Mouse (Mus musculus) left cerebral cortex, adult 2 months (tissue): Measurements from ENCODE around the gene Coil. TPM values are rescaled to one million over a fixed set of nuclear protein-coding genes. Genes with fewer than 3 reads are reported as not detected.

Experiments
- DNase-seq, 2 experiments: peaks; one replicate each; pipeline ENCODE4 v3.0.0; 2021 to 2022; ENCODE audit warnings: low spot score in 2 of 2, mixed read lengths in 1 of 2; ENCODE audit errors: extremely low spot score in 1 of 2
- H3K27ac ChIP-seq: fragments of 200-600 bp; 2 replicates; pipeline ENCODE4 v1.8.1; 2022
- H3K4me3 ChIP-seq: fragments of 200-600 bp; 2 replicates; pipeline ENCODE4 v1.8.1; 2022
- CTCF ChIP-seq: fragments of 200-600 bp; IDR thresholded peaks from 2 replicates; pipeline ENCODE4 v1.8.1; 2022; ENCODE audit warnings: antibody characterized with exemption, mild to moderate bottlenecking, moderate library complexity
- intact Hi-C: fragments of 180-260 bp; cut with DNase I; formaldehyde crosslinking; loops from one replicate; pipeline ENCODE4 v1.15.1; 2025
- total RNA-seq, 2 experiments: library from RNA; stranded (reverse); gene quantifications; 2 replicates each; pipeline ENCODE4 v1.2.3; 2021

Coil gene
- total RNA-seq, 2 experiments from 2014 or later, result 19.4 to 19.5 TPM

DNA sequence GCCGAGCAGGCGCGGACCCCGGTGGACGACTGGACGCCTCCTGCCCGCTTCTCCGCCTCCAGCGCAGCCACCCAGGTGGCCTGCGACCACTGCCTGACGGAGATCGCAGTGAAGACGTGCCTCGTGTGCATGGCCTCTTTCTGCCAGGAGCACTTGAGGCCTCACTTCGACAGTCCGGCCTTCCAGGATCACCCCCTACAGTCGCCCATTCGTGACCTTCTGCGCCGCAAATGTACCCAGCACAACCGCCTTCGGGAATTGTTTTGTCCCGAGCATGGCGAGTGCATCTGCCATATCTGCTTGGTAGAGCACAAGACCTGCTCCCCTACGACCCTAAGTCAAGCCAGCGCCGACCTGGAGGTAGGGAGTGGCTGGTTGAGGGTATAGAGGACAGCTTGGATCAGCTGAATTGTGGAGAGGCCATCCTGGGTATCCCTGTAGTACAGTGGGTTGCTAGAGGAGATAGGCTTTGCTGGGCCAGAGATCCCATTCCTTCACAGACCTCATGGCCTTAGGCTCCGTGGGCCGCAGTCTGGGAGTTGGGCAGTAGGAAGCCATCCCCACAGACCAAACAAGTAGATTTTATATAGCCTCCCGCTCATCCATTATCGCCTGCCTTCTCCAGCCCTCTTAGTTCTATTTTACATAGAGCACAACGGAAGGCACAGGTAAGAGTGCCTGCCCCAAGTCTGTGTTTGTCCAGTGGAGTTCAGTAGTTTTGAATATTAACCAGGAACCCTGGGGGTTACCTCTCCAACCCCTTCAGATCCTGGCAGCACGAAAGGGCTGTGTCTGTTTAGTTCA lies 29.9 kb downstream of the Coil start:
- TF ChIP-seq CTCF, result no peak
- peak overlapping the region; percentile 49 for H3K4me3 ChIP-seq
- intact Hi-C loops, result no loop called here
- no peak for DNase-seq
- H3K27ac ChIP-seq, result peak overlapping the region; percentile 49

DNA sequence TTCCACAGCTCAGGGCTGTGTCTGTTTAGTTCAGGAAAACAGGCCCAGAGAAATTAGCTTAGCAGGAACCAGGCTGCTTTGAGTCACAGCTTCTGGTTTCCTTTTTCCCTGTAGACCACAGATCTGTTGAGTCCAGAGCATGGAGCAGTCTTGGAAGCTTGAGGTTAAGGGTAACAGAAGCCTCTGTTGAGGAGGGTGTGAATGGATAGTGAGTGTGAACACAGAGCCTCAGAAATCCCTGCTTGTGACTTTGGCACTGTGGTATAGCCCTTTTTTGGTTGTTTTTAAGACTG lies 30.4 kb downstream of the Coil start:
- peak overlapping the region; percentile 49; the same call in 1 of the 2 replicates for H3K4me3 ChIP-seq
- intact Hi-C loops, result no loop called here
- no peak for TF ChIP-seq CTCF

GRCm38 (mm10) chr11:89001569-89001968 lies 31.5 kb downstream of the Coil start:
- TF ChIP-seq CTCF, result no peak
- intact Hi-C loops, result no loop called here
- no peak for DNase-seq
- H3K27ac ChIP-seq, result no peak overlapping the region
- H3K4me3 ChIP-seq, result peak overlapping the region; percentile 14; the same call in 1 of the 2 replicates

More for the DNA sequence above, 30.4 kb downstream of the Coil start:
- no peak overlapping the region for H3K27ac ChIP-seq
- no peak for DNase-seq

DNA sequence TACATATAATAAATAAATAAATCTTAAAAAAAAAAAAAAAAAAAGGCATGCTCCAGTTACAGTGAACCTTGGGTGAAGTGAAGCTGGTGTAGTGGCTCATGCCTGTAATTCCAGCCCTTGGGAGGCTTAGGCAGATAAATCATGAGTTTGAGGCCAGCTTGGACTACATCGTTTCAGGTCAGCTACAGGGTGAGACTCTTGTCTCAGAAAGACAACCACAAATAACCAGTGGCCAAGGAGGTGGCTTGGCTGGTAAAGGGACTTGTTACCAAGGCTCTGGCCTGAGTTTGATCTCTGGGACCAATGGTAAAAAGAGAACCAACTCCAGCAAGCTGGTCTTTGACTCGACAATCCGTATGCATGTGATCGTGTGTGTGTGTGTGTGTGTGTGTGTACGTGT lies 32.0 kb downstream of the Coil start:
- no peak for DNase-seq
- Histone ChIP-seq H3K27ac (no peak overlapping the region), H3K4me3 (no peak overlapping the region)
- intact Hi-C loops, result no loop called here
- TF ChIP-seq CTCF, result no peak

- DNase-seq, result no peak
- Histone ChIP-seq H3K27ac (peak overlapping the region; percentile 32; the same call in 1 of the 2 replicates), H3K4me3 (no peak overlapping the region)
- intact Hi-C loops, result no loop called here
- TF ChIP-seq CTCF, result no peak
Measured at GRCm38 (mm10) chr11:89002621-89003020, 32.6 kb downstream of the Coil start.

DNA sequence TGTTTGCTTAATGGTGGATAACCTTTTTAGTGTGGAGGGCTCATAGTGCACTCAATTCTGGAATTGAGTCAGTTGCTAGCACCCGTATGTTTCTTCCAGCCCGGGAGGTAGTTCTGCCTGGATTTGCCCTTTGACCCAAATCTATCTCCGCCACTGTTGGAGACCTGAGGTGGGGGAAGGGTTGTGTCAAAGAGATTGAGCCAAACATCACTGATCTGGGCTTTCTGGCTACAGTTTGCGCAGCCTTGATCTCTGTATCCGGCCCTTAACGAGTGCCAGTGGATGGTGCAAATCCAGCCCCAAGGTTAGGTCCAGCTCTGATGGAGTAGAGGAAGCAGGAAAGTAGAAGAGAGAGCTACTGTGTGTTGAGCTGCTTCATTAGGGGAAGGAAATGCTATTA lies 33.0 kb downstream of the Coil start:
- intact Hi-C loops, result no loop called here
- Histone ChIP-seq H3K4me3 (no peak overlapping the region), H3K27ac (peak overlapping the region; percentile 32; the same call in 1 of the 2 replicates)
- TF ChIP-seq CTCF, result no peak
- DNase-seq, result no peak

DNA sequence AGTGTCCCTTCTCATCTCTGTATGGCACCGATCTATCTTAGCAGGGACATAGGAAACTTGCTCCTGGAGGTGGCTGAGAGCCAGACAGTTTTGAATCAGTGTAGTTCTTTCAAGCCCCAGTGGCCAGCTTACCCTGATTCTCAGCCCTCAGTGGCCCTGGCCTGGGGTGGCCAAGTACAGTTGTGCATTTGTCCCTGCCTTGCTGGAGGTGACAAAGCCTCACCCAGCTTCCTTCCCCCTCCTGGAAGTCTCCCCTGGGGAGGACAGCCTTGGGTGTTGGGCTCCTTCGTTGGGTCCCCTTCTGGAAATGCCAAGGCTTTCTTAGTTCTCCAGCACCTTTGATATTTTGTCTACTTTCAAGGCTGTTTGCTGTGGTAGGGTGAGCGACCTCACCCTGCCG lies 33.7 kb downstream of the Coil start:
- no peak for TF ChIP-seq CTCF
- DNase-seq, result no peak
- no peak overlapping the region for H3K27ac ChIP-seq
- intact Hi-C loops, result no loop called here
- H3K4me3 ChIP-seq, result no peak overlapping the region

- H3K27ac ChIP-seq, result no peak overlapping the region
- intact Hi-C loops, result no loop called here
- DNase-seq, result no peak
- no peak for TF ChIP-seq CTCF
- H3K4me3 ChIP-seq, result no peak overlapping the region
Measured at GRCm38 (mm10) chr11:89005473-89005872, 35.4 kb downstream of the Coil start.

- no peak for TF ChIP-seq CTCF
- Histone ChIP-seq H3K4me3 (no peak overlapping the region), H3K27ac (no peak overlapping the region)
- intact Hi-C loops, result no loop called here
- no peak for DNase-seq
Measured at GRCm38 (mm10) chr11:89006404-89006803, 36.4 kb downstream of the Coil start.

- intact Hi-C loops, result no loop called here
- DNase-seq, result no peak
- no peak overlapping the region for H3K27ac ChIP-seq
Measured at GRCm38 (mm10) chr11:89007582-89007981, 37.5 kb downstream of the Coil start.

GRCm38 (mm10) chr11:89009066-89009465 lies 39.0 kb downstream of the Coil start:
- no peak for TF ChIP-seq CTCF
- Histone ChIP-seq H3K4me3 (no peak overlapping the region), H3K27ac (no peak overlapping the region)
- intact Hi-C loops, result no loop called here
- no peak for DNase-seq

More at GRCm38 (mm10) chr11:89007582-89007981, 37.5 kb downstream of the Coil start:
- TF ChIP-seq CTCF, result no peak
- no peak overlapping the region for H3K4me3 ChIP-seq

DNA sequence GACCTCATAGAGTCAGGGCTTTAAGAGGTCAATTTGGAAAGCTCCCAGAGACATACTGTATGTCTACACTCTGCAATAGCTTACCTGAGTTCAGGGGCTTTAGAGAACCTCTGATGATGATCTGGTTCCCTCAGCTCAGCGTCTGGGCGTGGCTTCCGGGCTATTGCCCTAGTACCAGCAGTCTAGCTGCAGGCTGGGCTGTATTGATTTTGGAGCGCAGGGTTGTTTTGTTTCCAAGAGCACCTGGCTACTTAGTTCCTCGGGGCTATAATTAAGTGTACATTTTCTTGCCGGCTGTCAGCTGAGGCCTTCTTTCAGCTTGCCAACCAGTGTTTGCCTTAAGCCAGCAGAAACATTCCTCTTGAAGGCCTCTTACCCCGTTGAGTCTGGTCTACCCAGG lies 39.4 kb downstream of the Coil start:
- no peak overlapping the region for H3K4me3 ChIP-seq
- no peak for DNase-seq
- intact Hi-C loops, result no loop called here
- no peak for TF ChIP-seq CTCF
- H3K27ac ChIP-seq, result no peak overlapping the region

- H3K27ac ChIP-seq, result no peak overlapping the region
- H3K4me3 ChIP-seq, result no peak overlapping the region
- no peak for DNase-seq
- intact Hi-C loops, result no loop called here
- no peak for TF ChIP-seq CTCF
Measured at GRCm38 (mm10) chr11:89012241-89012640, 42.2 kb downstream of the Coil start.
